18 mouse cellular contexts compared by ENCODE assay signal in genomic region chr10:97304791-97305355, GRCm38 (mm10).
DNase-seq lines count a peak whose midpoint lies in the region; ATAC-seq lines count a peak whose summit lies in the region.
"Had no signal": no experiment of that assay in that cellular context is flagged by ENCODE, and none has a peak within 500 bp of the region (broad histone marks: within the 10 kb centered on the region; RNA-seq: fewer than 3 reads in every experiment).

No protein-coding gene starts in this region.

- peak; percentile 49; the same call in 1 of the 2 replicates for ATAC-seq in kidney, embryonic 15.5 days (replicated peaks; ENCODE audit: low FRiP score)
- ATAC-seq in liver, embryonic 16.5 days (ENCODE audit: low read depth): peak; percentile 39; the same call in 1 of the 2 replicates
- ATAC-seq in liver, embryonic 11.5 days (replicated peaks; ENCODE audit: low FRiP score): no peak
- ATAC-seq in embryonic facial prominence, embryonic 14.5 days (ENCODE audit: low read depth): no peak
- ATAC-seq: forebrain, embryonic 13.5 days; forebrain, postnatal 0 days had no signal

- no peaks in the 10 kb centered on the region for H3K36me3 ChIP-seq in kidney, embryonic 15.5 days
- no peaks in the 10 kb centered on the region for H3K36me3 ChIP-seq in liver, embryonic 16.5 days (ENCODE audit: control insufficient read depth, insufficient read depth)
- no peaks in the 10 kb centered on the region for H3K36me3 ChIP-seq in liver, embryonic 11.5 days (ENCODE audit: control insufficient read depth, insufficient read depth, low read length)
- H3K36me3 ChIP-seq in embryonic facial prominence, embryonic 14.5 days (ENCODE audit: control insufficient read depth, insufficient read depth, low read length): no peaks in the 10 kb centered on the region
- H3K36me3 ChIP-seq: heart, embryonic 15.5 days; hindbrain, embryonic 10.5 days had no signal

- H3K4me2 ChIP-seq in kidney, embryonic 15.5 days: no peak overlapping the region
- H3K4me2 ChIP-seq in liver, embryonic 16.5 days (ENCODE audit: low read depth, low read length): no peak overlapping the region
- H3K4me2 ChIP-seq in liver, embryonic 11.5 days: no peak overlapping the region
- no peak overlapping the region for H3K4me2 ChIP-seq in embryonic facial prominence, embryonic 14.5 days (ENCODE audit: low read depth, low read length)
- H3K4me2 ChIP-seq: forebrain, embryonic 13.5 days; heart, embryonic 11.5 days; heart, embryonic 15.5 days; hindbrain, embryonic 14.5 days had no signal

- no peaks in the 10 kb centered on the region for H3K27me3 ChIP-seq in kidney, embryonic 15.5 days
- H3K27me3 ChIP-seq in liver, embryonic 16.5 days (ENCODE audit: control insufficient read depth, insufficient read depth, low read depth, low read length): no peaks in the 10 kb centered on the region
- no peaks in the 10 kb centered on the region for H3K27me3 ChIP-seq in liver, embryonic 11.5 days (replicated peaks; ENCODE audit: control insufficient read depth, insufficient read depth, low read length)
- no peaks in the 10 kb centered on the region for H3K27me3 ChIP-seq in embryonic facial prominence, embryonic 14.5 days (replicated peaks; ENCODE audit: control insufficient read depth, insufficient read depth, low read length)
- H3K27me3 ChIP-seq: forebrain, embryonic 13.5 days; heart, embryonic 15.5 days had no signal

- H3K9me3 ChIP-seq in kidney, embryonic 15.5 days (replicated peaks): no peaks in the 10 kb centered on the region
- H3K9me3 ChIP-seq in liver, embryonic 16.5 days (replicated peaks; ENCODE audit: control insufficient read depth, low read length): no peaks in the 10 kb centered on the region
- no peaks in the 10 kb centered on the region for H3K9me3 ChIP-seq in liver, embryonic 11.5 days (ENCODE audit: control insufficient read depth, low read length)
- H3K9me3 ChIP-seq in embryonic facial prominence, embryonic 14.5 days (ENCODE audit: control insufficient read depth, low read length): no peaks in the 10 kb centered on the region
- H3K9me3 ChIP-seq: forebrain, embryonic 13.5 days; heart, embryonic 15.5 days; hindbrain, embryonic 10.5 days had no signal

- 57% methylated on average over 3 of the region's 3 CpGs for WGBS in kidney, embryonic 15.5 days
- 42% methylated on average over 3 of the region's 3 CpGs for WGBS in liver, embryonic 16.5 days (ENCODE audit: insufficient replicate concordance)
- WGBS in liver, embryonic 11.5 days: 64% methylated on average over 3 of the region's 3 CpGs
- 58% methylated on average over 3 of the region's 3 CpGs for WGBS in embryonic facial prominence, embryonic 14.5 days

- H3K4me1 ChIP-seq in kidney, embryonic 15.5 days: 0 out of 2 replicates have a peak, but pooled peaks cover 2% of the 10 kb centered on the region
- H3K4me1 ChIP-seq in liver, embryonic 16.5 days (ENCODE audit: control insufficient read depth, low read depth, low read length): no peaks in the 10 kb centered on the region
- H3K4me1 ChIP-seq in liver, embryonic 11.5 days (replicated peaks; ENCODE audit: control insufficient read depth, insufficient read depth, low read length): no peaks in the 10 kb centered on the region
- H3K4me1 ChIP-seq in embryonic facial prominence, embryonic 14.5 days (ENCODE audit: control insufficient read depth, insufficient read depth, low read length): no peaks in the 10 kb centered on the region
- H3K4me1 ChIP-seq: forebrain, embryonic 13.5 days; heart, embryonic 15.5 days; hindbrain, embryonic 10.5 days had no signal

- peak overlapping the region; percentile 60 for H3K27ac ChIP-seq in kidney, embryonic 15.5 days
- H3K27ac ChIP-seq in liver, embryonic 16.5 days (ENCODE audit: low read length): no peak overlapping the region
- no peak overlapping the region for H3K27ac ChIP-seq in liver, embryonic 11.5 days (ENCODE audit: low read depth, low read length)
- H3K27ac ChIP-seq in embryonic facial prominence, embryonic 14.5 days (replicated peaks; ENCODE audit: low read depth, low read length): no peak overlapping the region
- H3K27ac ChIP-seq: forebrain, embryonic 13.5 days; heart, adult 2 months; heart, embryonic 15.5 days; hindbrain, embryonic 10.5 days; hindbrain, embryonic 14.5 days had no signal

- no peak overlapping the region for H3K9ac ChIP-seq in kidney, embryonic 15.5 days
- H3K9ac ChIP-seq in liver, embryonic 16.5 days (ENCODE audit: low read depth, low read length): no peak overlapping the region
- no peak overlapping the region for H3K9ac ChIP-seq in liver, embryonic 11.5 days (ENCODE audit: low read depth, low read length)
- H3K9ac ChIP-seq in embryonic facial prominence, embryonic 14.5 days (ENCODE audit: low read depth, low read length): no peak overlapping the region
- H3K9ac ChIP-seq: forebrain, embryonic 13.5 days; forebrain, postnatal 0 days; heart, embryonic 15.5 days; hindbrain, embryonic 14.5 days had no signal

- DNase-seq in kidney, postnatal 10 days: no peak
- DNase-seq in liver, embryonic 11.5 days (ENCODE audit: low spot score): no peak
- peak; percentile 54 for DNase-seq in embryonic facial prominence, embryonic 14.5 days (ENCODE audit: low spot score)
- DNase-seq in urinary bladder, postnatal 36 days (ENCODE audit: low spot score in 2 of 2): no peak
- DNase-seq: adrenal gland, adult 8-10 months; adrenal gland, postnatal 36 days; cerebellum, adult 2 months; cerebellum, postnatal 10 days; forebrain, postnatal 0 days; gastrocnemius, postnatal 14 days; heart, adult 2 months had no signal

- H3K4me3 ChIP-seq in kidney, embryonic 15.5 days (replicated peaks): no peak overlapping the region
- H3K4me3 ChIP-seq in liver, embryonic 16.5 days (ENCODE audit: low read depth, low read length): no peak overlapping the region
- H3K4me3 ChIP-seq in liver, embryonic 11.5 days (ENCODE audit: low read depth, low read length): no peak overlapping the region
- no peak overlapping the region for H3K4me3 ChIP-seq in embryonic facial prominence, embryonic 14.5 days (ENCODE audit: low read depth, low read length)
- H3K4me3 ChIP-seq: forebrain, embryonic 13.5 days; heart, adult 2 months; heart, embryonic 15.5 days; hindbrain, embryonic 10.5 days had no signal

Comparison
In these comparisons a context has a peak if more than half of its experiments do, and no peak if none do; other contexts are left out.
1. ATAC-seq: peak in kidney, embryonic 15.5 days (single experiment) and liver, embryonic 16.5 days (single experiment); none in liver, embryonic 11.5 days (single experiment) and embryonic facial prominence, embryonic 14.5 days (single experiment).